Mouse (Mus musculus) layer of hippocampus, adult 8-10 months (tissue): ENCODE data around the gene Fto. TPM values are rescaled to one million over a fixed set of nuclear protein-coding genes. Genes with fewer than 3 reads are reported as not detected.
A peak's percentile ranks its signal among the peaks of the same experiment; 100 is the strongest.

ENCODE experiments used
- DNase-seq, 2 experiments: peaks; one replicate each; pipeline ENCODE4 v3.0.0; 2022; ENCODE audit warnings: low spot score in 2 of 2
- total RNA-seq, 4 experiments: library from RNA; stranded (reverse); gene quantifications; 2 replicates each; pipeline ENCODE4 v1.2.4; 2022

Gene Fto
- total RNA-seq, 4 experiments from 2014 or later = 143 to 151 (median 148) TPM

- no peak for DNase-seq
Measured at GRCm38 (mm10) chr8:91446008-91446407, 132.7 kb downstream of the Fto start.

- no peak for DNase-seq
Measured at GRCm38 (mm10) chr8:91448667-91449329, 135.5 kb downstream of the Fto start.

- DNase-seq = no peak
Measured at GRCm38 (mm10) chr8:91454926-91455325, 141.6 kb downstream of the Fto start.

- no peak for DNase-seq
Measured at GRCm38 (mm10) chr8:91455591-91455990, 142.3 kb downstream of the Fto start.

GRCm38 (mm10) chr8:91458016-91458415 is 144.7 kb downstream of the Fto start:
- DNase-seq = no peak

GRCm38 (mm10) chr8:91460965-91461364 is 147.6 kb downstream of the Fto start:
- DNase-seq = no peak

- DNase-seq = no peak
Measured at GRCm38 (mm10) chr8:91463757-91464156, 150.4 kb downstream of the Fto start.

- DNase-seq = no peak
Measured at GRCm38 (mm10) chr8:91467463-91467862, 154.1 kb downstream of the Fto start.

GRCm38 (mm10) chr8:91467881-91468534 is 154.7 kb downstream of the Fto start:
- DNase-seq = no peak

- DNase-seq = no peak
Measured at GRCm38 (mm10) chr8:91469441-91469840, 156.1 kb downstream of the Fto start.

GRCm38 (mm10) chr8:91474731-91475279 is 161.5 kb downstream of the Fto start:
- peak in 1 of 2 experiments; percentile 21 for DNase-seq

GRCm38 (mm10) chr8:91476988-91477387 is 163.7 kb downstream of the Fto start:
- no peak for DNase-seq

GRCm38 (mm10) chr8:91477471-91477870 is 164.1 kb downstream of the Fto start:
- no peak for DNase-seq

GRCm38 (mm10) chr8:91482511-91482910 is 169.2 kb downstream of the Fto start:
- DNase-seq = no peak

GRCm38 (mm10) chr8:91486394-91486793 is 173.1 kb downstream of the Fto start:
- no peak for DNase-seq

- DNase-seq = no peak
Measured at GRCm38 (mm10) chr8:91487456-91487855, 174.1 kb downstream of the Fto start.

- peak; percentile 49 to 78 for DNase-seq
Measured at GRCm38 (mm10) chr8:91488086-91488783, 174.9 kb downstream of the Fto start.

- no peak for DNase-seq
Measured at GRCm38 (mm10) chr8:91488784-91489450, 175.6 kb downstream of the Fto start.

- DNase-seq = no peak
Measured at GRCm38 (mm10) chr8:91490065-91490464, 176.7 kb downstream of the Fto start.

GRCm38 (mm10) chr8:91493373-91493772 is 180.0 kb downstream of the Fto start:
- DNase-seq = no peak

GRCm38 (mm10) chr8:91494501-91495259 is 181.4 kb downstream of the Fto start:
- DNase-seq = no peak
